Mouse (Mus musculus) neural tube, embryonic 11.5 days (tissue): ENCODE measurements at regions not wholly inside any gene's neighbourhood (a gene's known extent, or its start where the extent isn't known, plus 50 kb on each side); places are given as distances from the start of the nearest gene placed in this dataset.
A peak's percentile ranks its signal among the peaks of the same experiment; 100 is the strongest.

ENCODE experiments used
- ATAC-seq: fragments of 200-750 bp; cut with Nextera tagmentation; 2 replicates; pipeline ENCODE4 v1.8.0; 2017; ENCODE audit warnings: moderate number of reproducible peaks, mild to moderate bottlenecking, moderate TSS enrichment, moderate library complexity; ENCODE audit not compliant: insufficient read depth, low FRiP score, low TSS enrichment
- DNase-seq: peaks from one replicate; pipeline ENCODE4 v3.0.0-alpha.2; 2015; ENCODE audit warnings: low spot score
- H3K27ac ChIP-seq: fragments of 300-500 bp; sonication (generic); 2 replicates; pipeline ENCODE4 v1.5.1; 2014; ENCODE audit warnings: low read depth, mild to moderate bottlenecking, low read length
- H3K27me3 ChIP-seq: fragments of 300-500 bp; sonication (generic); 2 replicates; pipeline ENCODE4 v1.6.1; 2014; ENCODE audit warnings: mild to moderate bottlenecking, low read length, mixed read lengths; ENCODE audit not compliant: control insufficient read depth, insufficient read depth
- H3K36me3 ChIP-seq: fragments of 300-500 bp; sonication (generic); 2 replicates; pipeline ENCODE4 v1.6.1; 2014; ENCODE audit warnings: mild to moderate bottlenecking, low read length, moderate library complexity, mixed read lengths; ENCODE audit not compliant: control insufficient read depth, insufficient read depth
- H3K4me1 ChIP-seq: fragments of 300-500 bp; sonication (generic); 2 replicates; pipeline ENCODE4 v1.6.1; 2014; ENCODE audit warnings: low read length, mixed read lengths; ENCODE audit not compliant: control insufficient read depth, insufficient read depth
- H3K4me2 ChIP-seq: fragments of 300-500 bp; sonication (generic); 2 replicates; pipeline ENCODE4 v1.6.1; 2014; ENCODE audit warnings: low read depth, mild to moderate bottlenecking, moderate library complexity
- H3K4me3 ChIP-seq: fragments of 300-500 bp; sonication (generic); 2 replicates; pipeline ENCODE4 v1.5.1; 2014; ENCODE audit warnings: low read depth, low read length
- H3K9ac ChIP-seq: fragments of 300-500 bp; sonication (generic); 2 replicates; pipeline ENCODE4 v1.6.1; 2014; ENCODE audit warnings: mild to moderate bottlenecking, low read length
- H3K9me3 ChIP-seq: fragments of 300-500 bp; sonication (generic); 2 replicates; pipeline ENCODE4 v1.6.1; 2016; ENCODE audit warnings: low read length; ENCODE audit not compliant: control insufficient read depth
- WGBS: fragments of 180-500 bp; shearing (Covaris S2); extraction: QIAGEN DNeasy Blood & Tissue Kit; methylation state at CpG from one replicate; pipeline ENCODE4 v1.1.7; 2014; 5-methylcytosine and 5-hydroxymethylcytosine counted together

- DNase-seq (no peak), ATAC-seq (no peak)
- WGBS: 89% methylated on average over 5 of the region's 5 CpGs
Measured at GRCm38 (mm10) chr16:50065336-50066082, 265.2 kb downstream of the Cd47 start.

GRCm38 (mm10) chr16:50069033-50069432 is 268.7 kb downstream of the Cd47 start:
- Histone ChIP-seq H3K4me2 (no peak overlapping the region), H3K36me3 (no peaks in the 10 kb centered on the region), H3K4me1 (no peaks in the 10 kb centered on the region), H3K9me3 (no peaks in the 10 kb centered on the region), H3K9ac (no peak overlapping the region), H3K4me3 (no peak overlapping the region), H3K27ac (no peak overlapping the region), H3K27me3 (no peaks in the 10 kb centered on the region)
- 83% methylated on average over 4 of the region's 4 CpGs for WGBS
- peak; percentile 18 for DNase-seq
- ATAC-seq: no peak

More at GRCm38 (mm10) chr16:50065336-50066082, 265.2 kb downstream of the Cd47 start:
- Histone ChIP-seq H3K4me3 (no peak overlapping the region), H3K9ac (no peak overlapping the region), H3K27me3 (no peaks in the 10 kb centered on the region), H3K27ac (no peak overlapping the region), H3K4me1 (no peaks in the 10 kb centered on the region), H3K36me3 (no peaks in the 10 kb centered on the region), H3K4me2 (no peak overlapping the region), H3K9me3 (no peaks in the 10 kb centered on the region)

GRCm38 (mm10) chr16:50070728-50071127 is 270.4 kb downstream of the Cd47 start:
- no peaks in the 10 kb centered on the region for H3K36me3 ChIP-seq
- ATAC-seq (no peak), DNase-seq (no peak)
- no peak overlapping the region for H3K9ac ChIP-seq
- WGBS: 75% methylated on average over 4 of the region's 4 CpGs
- H3K9me3 ChIP-seq: no peaks in the 10 kb centered on the region
- H3K27ac ChIP-seq: no peak overlapping the region
- no peak overlapping the region for H3K4me2 ChIP-seq
- no peaks in the 10 kb centered on the region for H3K4me1 ChIP-seq
- no peak overlapping the region for H3K4me3 ChIP-seq
- H3K27me3 ChIP-seq: no peaks in the 10 kb centered on the region

- DNase-seq (no peak), ATAC-seq (0 out of 2 replicates have a peak, but pooled peaks have one; percentile 23)
- Histone ChIP-seq H3K4me1 (no peaks in the 10 kb centered on the region), H3K27ac (no peak overlapping the region), H3K4me2 (peak overlapping the region; percentile 28), H3K36me3 (no peaks in the 10 kb centered on the region), H3K9ac (no peak overlapping the region; the same call in 1 of the 2 replicates), H3K4me3 (no peak overlapping the region), H3K9me3 (no peaks in the 10 kb centered on the region), H3K27me3 (no peaks in the 10 kb centered on the region)
- WGBS: 40% methylated on average over 14 of the region's 14 CpGs
Measured at GRCm38 (mm10) chr16:50072853-50073360, 272.6 kb downstream of the Cd47 start.

- Histone ChIP-seq H3K36me3 (no peaks in the 10 kb centered on the region), H3K27me3 (no peaks in the 10 kb centered on the region), H3K4me3 (no peak overlapping the region), H3K27ac (no peak overlapping the region), H3K4me1 (no peaks in the 10 kb centered on the region), H3K4me2 (no peak overlapping the region), H3K9me3 (no peaks in the 10 kb centered on the region), H3K9ac (no peak overlapping the region)
- DNase-seq: no peak
- peak; percentile 27; the same call in 1 of the 2 replicates for ATAC-seq
- WGBS: 78% methylated on average over 4 of the region's 4 CpGs
Measured at GRCm38 (mm10) chr16:50073979-50074378, 273.6 kb downstream of the Cd47 start.

GRCm38 (mm10) chr16:50075641-50076040 is 275.3 kb downstream of the Cd47 start:
- H3K27me3 ChIP-seq: no peaks in the 10 kb centered on the region
- no peak overlapping the region for H3K4me2 ChIP-seq

GRCm38 (mm10) chr16:50081511-50081910 is 281.2 kb downstream of the Cd47 start:
- ATAC-seq: no peak
- H3K9me3 ChIP-seq: no peaks in the 10 kb centered on the region
- H3K4me1 ChIP-seq: no peaks in the 10 kb centered on the region
- DNase-seq: no peak
- no peaks in the 10 kb centered on the region for H3K27me3 ChIP-seq
- no peaks in the 10 kb centered on the region for H3K36me3 ChIP-seq
- WGBS: 86% methylated on average over 1 of the region's 1 CpGs
- no peak overlapping the region for H3K9ac ChIP-seq
- no peak overlapping the region for H3K27ac ChIP-seq
- no peak overlapping the region for H3K4me3 ChIP-seq
- H3K4me2 ChIP-seq: no peak overlapping the region

More at GRCm38 (mm10) chr16:50075641-50076040, 275.3 kb downstream of the Cd47 start:
- no peak for ATAC-seq
- no peak overlapping the region for H3K4me3 ChIP-seq
- no peaks in the 10 kb centered on the region for H3K36me3 ChIP-seq
- no peak for DNase-seq
- H3K27ac ChIP-seq: no peak overlapping the region
- H3K9ac ChIP-seq: no peak overlapping the region
- no peaks in the 10 kb centered on the region for H3K9me3 ChIP-seq
- no peaks in the 10 kb centered on the region for H3K4me1 ChIP-seq
- WGBS: 83% methylated on average over 4 of the region's 4 CpGs

GRCm38 (mm10) chr16:50092318-50092717 is 292.0 kb downstream of the Cd47 start:
- DNase-seq (no peak), ATAC-seq (no peak)
- H3K27ac ChIP-seq: no peak overlapping the region
- no peaks in the 10 kb centered on the region for H3K4me1 ChIP-seq
- H3K4me3 ChIP-seq: no peak overlapping the region
- 95% methylated on average over 1 of the region's 1 CpGs for WGBS
- H3K27me3 ChIP-seq: no peaks in the 10 kb centered on the region
- H3K9ac ChIP-seq: no peak overlapping the region
- H3K36me3 ChIP-seq: no peaks in the 10 kb centered on the region
- no peaks in the 10 kb centered on the region for H3K9me3 ChIP-seq
- H3K4me2 ChIP-seq: no peak overlapping the region

GRCm38 (mm10) chr16:50092780-50093179 is 292.4 kb downstream of the Cd47 start:
- 93% methylated on average over 3 of the region's 3 CpGs for WGBS
- no peaks in the 10 kb centered on the region for H3K9me3 ChIP-seq

More at GRCm38 (mm10) chr16:50092780-50093179, 292.4 kb downstream of the Cd47 start:
- Histone ChIP-seq H3K27me3 (no peaks in the 10 kb centered on the region), H3K4me2 (no peak overlapping the region), H3K4me1 (no peaks in the 10 kb centered on the region), H3K4me3 (no peak overlapping the region), H3K36me3 (no peaks in the 10 kb centered on the region), H3K9ac (no peak overlapping the region), H3K27ac (no peak overlapping the region)
- DNase-seq (no peak), ATAC-seq (no peak)
